Mouse (Mus musculus): ENCODE results near the gene Hrh1.

DNA sequence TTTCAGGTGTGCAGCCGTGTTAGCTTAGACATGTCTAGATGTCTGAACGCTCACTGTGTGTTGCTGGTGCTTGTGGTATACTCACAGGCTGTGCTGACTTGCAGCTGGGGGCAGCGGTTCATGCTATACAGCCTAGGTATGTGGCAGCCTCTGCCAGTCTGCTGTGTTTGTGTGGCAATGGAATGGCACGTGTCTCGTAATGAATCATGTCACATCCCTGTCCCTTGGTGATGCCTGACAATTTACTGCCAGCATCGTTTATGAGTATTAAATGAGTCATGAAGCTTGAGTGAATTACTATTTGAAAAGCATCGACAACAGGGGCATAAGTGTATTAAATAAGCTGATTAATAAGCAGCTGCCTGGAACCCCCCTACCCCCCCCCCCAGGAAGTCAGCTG, 9.3 kb downstream of the Hrh1 start:
- TF ChIP-seq CTCF (IDR thresholded peaks at IDR 0.05; ENCODE audit: control insufficient read depth, insufficient read depth, low read length) (no peak), POLR2A (IDR thresholded peaks at IDR 0.05; ENCODE audit: borderline replicate concordance, control insufficient read depth, low read depth, low read length) (no peak)

Data from bone marrow, adult 2 months (tissue).